Mouse (Mus musculus): ENCODE measurements around the gene B130006D01Rik. TPM values are rescaled to one million over a fixed set of nuclear protein-coding genes. Genes with fewer than 3 reads are reported as not detected.

B130006D01Rik gene
- total RNA-seq (2014; rRNA removed; ENCODE audit: low replicate concordance), result 0.57 TPM in 1 of 2 replicates, not detected in the other
- polyA plus RNA-seq (2015; fragmentation: Nextera tagmentation; extraction: Ambion mirVana), result 0.23 and 0.45 TPM in 2 replicates

GRCm38 (mm10) chr11:95723287-95723686 is at the start of gene B130006D01Rik:
Gene B130006D01Rik, plus strand, starts transcription at chr11:95723587.
- WGBS, result 91% methylated on average over 5 of the region's 5 CpGs
- H3K4me1 ChIP-seq (ENCODE audit: control insufficient read depth, insufficient read depth), result no peaks in the 10 kb centered on the region
- no peaks in the 10 kb centered on the region for H3K27me3 ChIP-seq (ENCODE audit: control insufficient read depth, insufficient read depth, low read length)
- no peak within 1 kb of the TSS for H3K4me2 ChIP-seq (ENCODE audit: low read depth, low read length)
- no peak within 1 kb of the TSS for H3K27ac ChIP-seq (ENCODE audit: low read depth)
- ATAC-seq (ENCODE audit: insufficient read depth, low read depth), result no peak
- no peaks in the 10 kb centered on the region for H3K36me3 ChIP-seq (replicated peaks; ENCODE audit: control insufficient read depth, insufficient read depth, low read length)
- no peak within 1 kb of the TSS for H3K4me3 ChIP-seq (ENCODE audit: low read depth, low read length)
- H3K9me3 ChIP-seq (replicated peaks; ENCODE audit: control insufficient read depth, low read length), result no peaks in the 10 kb centered on the region
- no peak for TF ChIP-seq EP300 (IDR thresholded peaks at IDR 0.05; ENCODE audit: low read depth)
- TF ChIP-seq CTCF (IDR thresholded peaks at IDR 0.05; ENCODE audit: low read depth), result no peak
- no peak within 1 kb of the TSS for H3K9ac ChIP-seq (replicated peaks; ENCODE audit: low read depth, low read length)
- DNase-seq (ENCODE audit: low spot score), result no peak

GRCm38 (mm10) chr11:95675498-95675897 is 47.9 kb upstream of the B130006D01Rik start:
- H3K36me3 ChIP-seq (replicated peaks; ENCODE audit: control insufficient read depth, insufficient read depth, low read length), result peaks cover 89% of the 10 kb centered on the region
- H3K4me2 ChIP-seq (ENCODE audit: low read depth, low read length), result no peak overlapping the region
- no peak overlapping the region for H3K9ac ChIP-seq (replicated peaks; ENCODE audit: low read depth, low read length)
- no peaks in the 10 kb centered on the region for H3K4me1 ChIP-seq (ENCODE audit: control insufficient read depth, insufficient read depth)
- H3K9me3 ChIP-seq (replicated peaks; ENCODE audit: control insufficient read depth, low read length), result no peaks in the 10 kb centered on the region
- no peak for DNase-seq (ENCODE audit: low spot score)
- 86% methylated on average over 14 of the region's 14 CpGs for WGBS
- no peaks in the 10 kb centered on the region for H3K27me3 ChIP-seq (ENCODE audit: control insufficient read depth, insufficient read depth, low read length)
- H3K27ac ChIP-seq (ENCODE audit: low read depth), result no peak overlapping the region
- H3K4me3 ChIP-seq (ENCODE audit: low read depth, low read length), result no peak overlapping the region
- TF ChIP-seq EP300 (IDR thresholded peaks at IDR 0.05; ENCODE audit: low read depth) (no peak), CTCF (IDR thresholded peaks at IDR 0.05; ENCODE audit: low read depth) (no peak)
- no peak for ATAC-seq (ENCODE audit: insufficient read depth, low read depth)

GRCm38 (mm10) chr11:95676307-95676706 is 47.1 kb upstream of the B130006D01Rik start:
- no peaks in the 10 kb centered on the region for H3K4me1 ChIP-seq (ENCODE audit: control insufficient read depth, insufficient read depth)
- TF ChIP-seq CTCF (IDR thresholded peaks at IDR 0.05; ENCODE audit: low read depth) (peak; percentile 25), EP300 (IDR thresholded peaks at IDR 0.05; ENCODE audit: low read depth) (no peak)
- no peak overlapping the region for H3K4me2 ChIP-seq (ENCODE audit: low read depth, low read length)
- H3K9me3 ChIP-seq (replicated peaks; ENCODE audit: control insufficient read depth, low read length), result no peaks in the 10 kb centered on the region
- no peak overlapping the region for H3K27ac ChIP-seq (ENCODE audit: low read depth)
- no peak for ATAC-seq (ENCODE audit: insufficient read depth, low read depth)
- H3K9ac ChIP-seq (replicated peaks; ENCODE audit: low read depth, low read length), result no peak overlapping the region
- 28% methylated on average over 6 of the region's 6 CpGs for WGBS
- H3K36me3 ChIP-seq (replicated peaks; ENCODE audit: control insufficient read depth, insufficient read depth, low read length), result peaks cover 89% of the 10 kb centered on the region
- H3K4me3 ChIP-seq (ENCODE audit: low read depth, low read length), result no peak overlapping the region
- no peaks in the 10 kb centered on the region for H3K27me3 ChIP-seq (ENCODE audit: control insufficient read depth, insufficient read depth, low read length)
- no peak for DNase-seq (ENCODE audit: low spot score)

- H3K4me3 ChIP-seq (ENCODE audit: low read depth, low read length), result no peak overlapping the region
- TF ChIP-seq CTCF (IDR thresholded peaks at IDR 0.05; ENCODE audit: low read depth) (no peak), EP300 (IDR thresholded peaks at IDR 0.05; ENCODE audit: low read depth) (no peak)
- H3K36me3 ChIP-seq (replicated peaks; ENCODE audit: control insufficient read depth, insufficient read depth, low read length), result peaks cover 76% of the 10 kb centered on the region
- H3K9me3 ChIP-seq (replicated peaks; ENCODE audit: control insufficient read depth, low read length), result no peaks in the 10 kb centered on the region
- WGBS, result 86% methylated on average over 14 of the region's 14 CpGs
- H3K4me2 ChIP-seq (ENCODE audit: low read depth, low read length), result no peak overlapping the region
- no peak for DNase-seq (ENCODE audit: low spot score)
- H3K9ac ChIP-seq (replicated peaks; ENCODE audit: low read depth, low read length), result no peak overlapping the region
- H3K4me1 ChIP-seq (ENCODE audit: control insufficient read depth, insufficient read depth), result no peaks in the 10 kb centered on the region
- no peak for ATAC-seq (ENCODE audit: insufficient read depth, low read depth)
- H3K27me3 ChIP-seq (ENCODE audit: control insufficient read depth, insufficient read depth, low read length), result no peaks in the 10 kb centered on the region
- H3K27ac ChIP-seq (ENCODE audit: low read depth), result no peak overlapping the region
These were observed 45.3 kb upstream of the B130006D01Rik start for GRCm38 (mm10) chr11:95677925-95678701.

- ATAC-seq (ENCODE audit: insufficient read depth, low read depth) (no peak), DNase-seq (ENCODE audit: low spot score) (no peak)
- 40% methylated on average over 9 of the region's 9 CpGs for WGBS
These were observed 41.3 kb upstream of the B130006D01Rik start for GRCm38 (mm10) chr11:95681995-95682601.

More at GRCm38 (mm10) chr11:95681995-95682601, 41.3 kb upstream of the B130006D01Rik start:
- Histone ChIP-seq H3K4me3 (ENCODE audit: low read depth, low read length) (no peak overlapping the region), H3K4me1 (ENCODE audit: control insufficient read depth, insufficient read depth) (no peaks in the 10 kb centered on the region), H3K36me3 (replicated peaks; ENCODE audit: control insufficient read depth, insufficient read depth, low read length) (peaks cover 43% of the 10 kb centered on the region), H3K4me2 (ENCODE audit: low read depth, low read length) (no peak overlapping the region), H3K27ac (ENCODE audit: low read depth) (peak overlapping the region; percentile 12; the same call in 1 of the 2 replicates), H3K27me3 (ENCODE audit: control insufficient read depth, insufficient read depth, low read length) (no peaks in the 10 kb centered on the region), H3K9me3 (replicated peaks; ENCODE audit: control insufficient read depth, low read length) (no peaks in the 10 kb centered on the region), H3K9ac (replicated peaks; ENCODE audit: low read depth, low read length) (no peak overlapping the region)
- TF ChIP-seq EP300 (IDR thresholded peaks at IDR 0.05; ENCODE audit: low read depth) (no peak), CTCF (IDR thresholded peaks at IDR 0.05; ENCODE audit: low read depth) (no peak)
